Mouse (Mus musculus) lung, adult 2 months (tissue): ENCODE measurements at regions not wholly inside any gene's neighbourhood (a gene's known extent, or its start where the extent isn't known, plus 50 kb on each side); places are given as distances from the start of the nearest gene placed in this dataset.
A peak's percentile ranks its signal among the peaks of the same experiment; 100 is the strongest.

Experiments used
- DNase-seq: peaks from one replicate; pipeline ENCODE4 v3.0.0; 2022
- H3K4me1 ChIP-seq: fragments of 200-500 bp; 2 replicates; pipeline ENCODE4 v1.6.1; 2011; ENCODE audit warnings: low read length; ENCODE audit not compliant: control insufficient read depth, insufficient read depth
- H3K4me3 ChIP-seq: fragments of 200-500 bp; replicated peaks from 2 replicates; pipeline ENCODE3; 2011; ENCODE audit warnings: low read depth, mild to moderate bottlenecking, control low read depth, low read length; ENCODE audit errors: extremely low read depth
- CTCF ChIP-seq: fragments of 200-500 bp; IDR thresholded peaks from 2 replicates; pipeline ENCODE4 v1.5.1; 2011; ENCODE audit warnings: mild to moderate bottlenecking, low read length, control low read depth; ENCODE audit not compliant: insufficient read depth
- POLR2A ChIP-seq: fragments of 200-500 bp; IDR thresholded peaks from 2 replicates; pipeline ENCODE4 v1.6.1; 2011; ENCODE audit warnings: low read depth, mild to moderate bottlenecking, control low read depth, low read length, borderline replicate concordance; ENCODE audit errors: extremely low read depth
- WGBS: fragments of 180-500 bp; shearing (Covaris S2); methylation state at CpG from one replicate; pipeline ENCODE4 v1.1.7; 2018; 5-methylcytosine and 5-hydroxymethylcytosine counted together

GRCm38 (mm10) chr5:133365771-133366170 lies 733.7 kb upstream of the Castor2 start:
- Histone ChIP-seq H3K4me3 (no peak overlapping the region), H3K4me1 (no peaks in the 10 kb centered on the region)
- no peak for DNase-seq
- TF ChIP-seq CTCF = no peak
- no peak for TF ChIP-seq POLR2A
- WGBS = 74% methylated on average over 3 of the region's 3 CpGs

- Histone ChIP-seq H3K4me1 (no peaks in the 10 kb centered on the region), H3K4me3 (no peak overlapping the region)
- TF ChIP-seq CTCF (no peak), POLR2A (no peak)
- DNase-seq = no peak
- WGBS = 84% methylated on average over 3 of the region's 3 CpGs
Observed at GRCm38 (mm10) chr5:133347516-133347915, 752.0 kb upstream of the Castor2 start.

GRCm38 (mm10) chr5:133341973-133342372 lies 757.5 kb upstream of the Castor2 start:
- H3K4me3 ChIP-seq = no peak overlapping the region
- no peaks in the 10 kb centered on the region for H3K4me1 ChIP-seq
- 82% methylated on average over 3 of the region's 3 CpGs for WGBS
- TF ChIP-seq CTCF = no peak
- TF ChIP-seq POLR2A = no peak
- no peak for DNase-seq

DNA sequence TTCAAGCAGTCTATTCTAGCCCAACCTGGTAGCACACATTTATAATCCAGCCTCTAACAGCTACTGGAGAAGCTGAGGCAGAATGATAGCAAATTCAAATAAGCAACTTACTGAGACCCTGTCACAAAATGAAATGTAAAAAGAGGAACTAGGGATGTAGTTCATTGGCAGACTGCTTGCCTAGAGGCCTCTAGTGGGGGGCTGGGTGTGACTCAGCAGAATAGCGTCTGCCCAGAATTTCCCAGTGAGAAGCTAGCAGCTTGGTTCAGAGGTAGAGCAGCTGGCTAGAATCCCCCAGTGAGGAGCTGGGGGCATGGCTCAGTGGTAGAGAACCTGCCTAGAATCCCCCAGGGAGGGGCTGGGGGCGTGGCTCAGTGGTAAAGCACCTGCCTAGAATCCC lies 777.5 kb upstream of the Auts2 start:
- Histone ChIP-seq H3K4me3 (no peak overlapping the region), H3K4me1 (no peaks in the 10 kb centered on the region)
- DNase-seq = no peak
- no peak for TF ChIP-seq POLR2A
- no peak for TF ChIP-seq CTCF
- 67% methylated on average over 2 of the region's 2 CpGs for WGBS

DNA sequence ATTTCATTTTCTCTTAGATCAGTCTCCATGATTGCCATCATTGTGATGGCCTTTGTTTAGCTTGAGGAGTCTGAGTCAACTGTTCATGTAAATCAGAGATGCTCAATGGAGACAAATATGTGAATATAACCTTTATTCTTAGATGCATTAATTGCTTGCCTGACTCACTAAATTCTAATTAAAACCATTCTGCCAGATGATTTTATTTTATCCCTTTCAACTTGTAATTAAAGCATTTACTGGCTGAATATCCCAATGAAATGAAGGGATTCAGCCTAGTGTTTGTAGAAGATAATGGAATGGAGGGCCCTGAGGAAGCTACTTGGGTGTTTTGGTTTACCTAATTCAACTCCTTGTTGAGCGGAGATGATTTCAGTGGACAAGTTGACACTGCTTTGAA lies 777.1 kb upstream of the Auts2 start:
- 98% methylated on average over 1 of the region's 1 CpGs for WGBS
- H3K4me3 ChIP-seq = no peak overlapping the region
- no peak for DNase-seq
- TF ChIP-seq POLR2A (no peak), CTCF (no peak)
- H3K4me1 ChIP-seq = no peaks in the 10 kb centered on the region

DNA sequence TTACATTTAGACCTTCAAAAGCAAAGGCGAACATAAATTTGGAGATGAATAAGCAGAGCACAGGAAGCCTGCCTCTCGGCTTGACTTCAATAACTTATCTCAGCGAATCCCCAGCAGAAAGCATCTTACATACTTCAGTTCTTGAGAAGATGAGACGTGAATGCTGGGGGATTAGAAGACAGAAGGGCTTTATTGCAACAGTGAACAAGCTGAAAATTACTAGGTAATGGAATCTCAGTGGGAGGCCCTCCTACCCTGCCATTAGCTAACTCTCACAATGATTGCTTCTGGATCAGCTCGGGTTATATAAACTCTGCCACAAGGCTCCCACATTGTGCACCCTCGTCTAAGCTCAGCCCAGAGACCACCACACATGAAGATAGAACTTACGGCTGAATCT lies 770.9 kb upstream of the Auts2 start:
- WGBS = 69% methylated on average over 7 of the region's 7 CpGs
- no peak for TF ChIP-seq CTCF
- no peak for TF ChIP-seq POLR2A
- DNase-seq = no peak
- H3K4me3 ChIP-seq = no peak overlapping the region
- H3K4me1 ChIP-seq = no peaks in the 10 kb centered on the region

GRCm38 (mm10) chr5:133310979-133311890 lies 768.1 kb upstream of the Auts2 start:
- Histone ChIP-seq H3K4me1 (no peaks in the 10 kb centered on the region), H3K4me3 (no peak overlapping the region)
- no peak for DNase-seq
- 72% methylated on average over 6 of the region's 6 CpGs for WGBS
- TF ChIP-seq POLR2A = no peak
- TF ChIP-seq CTCF = no peak

DNA sequence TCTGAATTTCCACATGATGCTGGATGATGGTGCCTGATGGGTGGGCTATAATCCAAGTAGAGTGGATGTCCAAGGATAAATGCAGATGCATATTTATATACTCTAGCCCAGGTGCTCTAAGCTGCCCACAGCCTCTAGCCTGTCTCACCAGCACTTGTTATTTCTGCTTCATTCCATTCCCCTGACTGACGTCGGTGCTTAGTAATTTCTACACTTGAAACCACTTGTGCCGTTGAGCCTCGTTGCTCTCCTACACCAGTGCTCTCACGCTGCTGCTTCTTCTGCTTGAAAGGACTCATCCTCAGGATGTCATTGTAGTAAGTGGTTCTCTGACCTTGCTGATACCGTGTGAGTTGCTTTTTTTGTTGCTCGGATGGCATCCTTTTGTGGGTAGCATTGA lies 724.7 kb upstream of the Auts2 start:
- Histone ChIP-seq H3K4me3 (no peak overlapping the region), H3K4me1 (no peaks in the 10 kb centered on the region)
- peak; percentile 6 for DNase-seq
- 59% methylated on average over 7 of the region's 7 CpGs for WGBS
- TF ChIP-seq CTCF (no peak), POLR2A (no peak)

GRCm38 (mm10) chr5:133267356-133267755 lies 724.2 kb upstream of the Auts2 start:
- TF ChIP-seq POLR2A (no peak), CTCF (no peak)
- H3K4me1 ChIP-seq = no peaks in the 10 kb centered on the region
- 55% methylated on average over 2 of the region's 2 CpGs for WGBS
- no peak for DNase-seq
- no peak overlapping the region for H3K4me3 ChIP-seq

DNA sequence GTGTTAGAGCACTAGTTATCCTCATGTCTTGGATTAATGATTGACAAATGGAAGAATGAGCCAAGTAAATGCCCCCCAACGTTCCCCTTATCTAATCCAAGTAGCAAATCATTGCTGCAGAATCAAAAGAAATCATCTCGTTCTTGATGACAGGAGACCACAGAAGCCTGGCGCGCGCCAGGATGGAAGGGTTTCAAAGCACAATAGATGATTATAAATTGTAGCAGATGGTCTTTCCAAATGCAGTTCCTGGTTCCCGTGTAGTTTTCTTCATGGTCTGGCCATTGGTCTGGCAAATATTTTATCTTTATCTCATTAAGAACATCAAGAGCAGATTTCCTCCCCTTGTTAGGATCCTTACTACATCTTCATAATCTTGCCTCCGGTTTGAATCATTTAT lies 721.8 kb upstream of the Auts2 start:
- Histone ChIP-seq H3K4me3 (no peak overlapping the region), H3K4me1 (no peaks in the 10 kb centered on the region)
- WGBS = 66% methylated on average over 7 of the region's 7 CpGs
- TF ChIP-seq CTCF (no peak), POLR2A (no peak)
- DNase-seq = no peak
